Mouse (Mus musculus): ENCODE measurements around the gene Gm11939. TPM values are rescaled to one million over a fixed set of nuclear protein-coding genes. Genes with fewer than 3 reads are reported as not detected.

The Gm11939 gene
- polyA plus RNA-seq, 1 experiment from 2014 or later, result not detected

DNA sequence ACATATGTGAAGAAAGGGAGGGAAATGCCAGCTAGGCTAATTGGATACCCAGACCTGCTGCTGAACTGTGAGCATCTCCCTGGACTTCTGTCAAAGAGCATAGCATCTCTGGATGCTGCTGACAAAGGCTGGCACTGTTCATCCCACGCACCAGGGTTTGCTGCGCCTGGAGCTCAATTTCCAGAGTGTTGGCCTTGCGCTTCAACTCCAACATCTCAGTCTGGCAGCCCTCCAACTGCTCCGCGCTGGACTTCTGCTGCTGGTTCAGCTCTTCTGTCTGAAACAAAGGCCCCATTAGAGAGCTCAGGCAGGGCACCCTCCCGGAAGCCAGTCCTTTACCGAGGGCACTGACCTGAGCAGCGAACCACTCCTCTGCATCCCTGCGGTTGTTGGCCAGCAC lies 19.5 kb downstream of the Gm11939 start:
- no peak overlapping the region for H3K4me3 ChIP-seq (ENCODE audit: low read depth, low read length)
- H3K36me3 ChIP-seq (ENCODE audit: control insufficient read depth, insufficient read depth, low read length), result no peaks in the 10 kb centered on the region
- WGBS, result 77% methylated on average over 9 of the region's 9 CpGs
- ATAC-seq (ENCODE audit: low FRiP score), result no peak
- no peak overlapping the region for H3K27ac ChIP-seq (ENCODE audit: low read depth, low read length)
- H3K27me3 ChIP-seq (ENCODE audit: control insufficient read depth, insufficient read depth, low read length), result no peaks in the 10 kb centered on the region
- no peaks in the 10 kb centered on the region for H3K4me1 ChIP-seq (ENCODE audit: control insufficient read depth, insufficient read depth, low read length)
- no peak for DNase-seq (ENCODE audit: low spot score, missing footprints)
- H3K9me3 ChIP-seq (ENCODE audit: control insufficient read depth, low read length), result no peaks in the 10 kb centered on the region
- no peak overlapping the region for H3K9ac ChIP-seq (ENCODE audit: low read length)
- H3K4me2 ChIP-seq, result no peak overlapping the region

DNA sequence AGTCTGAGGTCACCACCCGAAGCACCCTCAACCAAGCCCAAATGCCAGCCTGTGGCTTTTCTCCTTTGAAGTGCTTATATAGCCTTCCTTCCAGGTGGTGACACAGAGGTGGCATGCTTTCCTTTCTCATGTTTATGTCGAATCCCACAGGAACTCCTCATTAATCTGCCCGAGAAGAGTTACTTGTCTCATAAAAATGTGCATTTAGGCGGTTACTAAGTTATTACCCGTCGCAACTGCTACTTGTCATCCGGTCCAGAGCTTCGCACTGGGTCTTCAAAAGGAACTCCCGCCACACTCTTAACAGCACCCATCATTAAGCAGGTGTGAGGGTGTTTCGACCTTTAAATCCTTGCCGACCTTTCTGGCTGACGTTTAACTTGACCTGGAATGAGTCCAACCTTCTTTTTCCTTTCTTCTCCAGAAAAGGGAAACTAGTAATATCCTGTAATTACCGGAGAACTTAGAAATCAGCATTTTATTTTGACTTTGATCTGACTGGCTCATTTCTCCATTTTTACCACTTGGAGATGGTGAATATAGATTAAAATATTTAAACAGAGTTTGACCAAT lies 37.9 kb downstream of the Gm11939 start, which contains the start of gene Krt39:
Gene Krt39, minus strand, starts transcription at position 51 of the 573 bp plus-strand sequence.
- Histone ChIP-seq H3K36me3 (ENCODE audit: control insufficient read depth, insufficient read depth, low read length) (no peaks in the 10 kb centered on the region), H3K27me3 (ENCODE audit: control insufficient read depth, insufficient read depth, low read length) (no peaks in the 10 kb centered on the region), H3K4me2 (no peak within 1 kb of the TSS), H3K9me3 (ENCODE audit: control insufficient read depth, low read length) (no peaks in the 10 kb centered on the region), H3K9ac (ENCODE audit: low read length) (no peak within 1 kb of the TSS), H3K27ac (ENCODE audit: low read depth, low read length) (no peak within 1 kb of the TSS), H3K4me1 (ENCODE audit: control insufficient read depth, insufficient read depth, low read length) (no peaks in the 10 kb centered on the region), H3K4me3 (ENCODE audit: low read depth, low read length) (no peak within 1 kb of the TSS)
- ATAC-seq (ENCODE audit: low FRiP score) (no peak), DNase-seq (ENCODE audit: low spot score, missing footprints) (no peak)
- 88% methylated on average over 13 of the region's 13 CpGs for WGBS

DNA sequence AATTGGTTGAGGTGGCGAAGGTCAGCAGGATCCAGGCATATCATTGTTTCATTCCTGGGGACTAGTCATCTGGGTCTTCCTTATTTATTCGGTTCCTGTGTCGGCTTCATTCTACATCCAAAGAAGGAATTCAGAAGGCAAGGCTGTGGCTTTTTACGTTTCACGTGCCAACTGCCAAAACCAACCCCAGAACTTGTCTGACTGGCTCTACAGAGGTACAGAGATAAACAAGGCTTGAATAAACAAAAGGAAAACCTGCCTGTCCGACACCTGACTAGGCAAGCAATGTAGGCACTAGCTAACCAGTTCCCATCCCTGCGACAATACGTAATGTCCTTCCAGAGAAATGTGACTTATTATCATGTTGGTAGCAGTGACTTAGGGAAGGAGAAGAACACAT lies 45.2 kb downstream of the Gm11939 start:
- no peak overlapping the region for H3K4me3 ChIP-seq (ENCODE audit: low read depth, low read length)
- no peaks in the 10 kb centered on the region for H3K36me3 ChIP-seq (ENCODE audit: control insufficient read depth, insufficient read depth, low read length)
- no peak overlapping the region for H3K4me2 ChIP-seq
- no peaks in the 10 kb centered on the region for H3K27me3 ChIP-seq (ENCODE audit: control insufficient read depth, insufficient read depth, low read length)
- H3K4me1 ChIP-seq (ENCODE audit: control insufficient read depth, insufficient read depth, low read length), result no peaks in the 10 kb centered on the region
- H3K9ac ChIP-seq (ENCODE audit: low read length), result no peak overlapping the region
- no peak overlapping the region for H3K27ac ChIP-seq (ENCODE audit: low read depth, low read length)
- H3K9me3 ChIP-seq (ENCODE audit: control insufficient read depth, low read length), result no peaks in the 10 kb centered on the region
- DNase-seq (ENCODE audit: low spot score, missing footprints) (no peak), ATAC-seq (ENCODE audit: low FRiP score) (no peak)
- 88% methylated on average over 8 of the region's 8 CpGs for WGBS

Other genes with a start within 250 kb of the Gm11939 start
- gene Krt25, start 236.5 kb downstream of the Gm11939 start, polyA plus RNA-seq (2014; fragmentation: Nextera tagmentation; extraction: Ambion mirVana), result not detected in 2 replicates
- gene Krt26, start 221.5 kb downstream of the Gm11939 start, polyA plus RNA-seq (2014; fragmentation: Nextera tagmentation; extraction: Ambion mirVana), result 0.68 and 0.94 TPM in 2 replicates
- not detected in 2 replicates for gene Krt27, start 208.4 kb downstream of the Gm11939 start, polyA plus RNA-seq (2014; fragmentation: Nextera tagmentation; extraction: Ambion mirVana)
- gene Krt28, start 184.6 kb downstream of the Gm11939 start, polyA plus RNA-seq (2014; fragmentation: Nextera tagmentation; extraction: Ambion mirVana), result 0.26 and 0.61 TPM in 2 replicates
- 31.6 and 38.3 TPM in 2 replicates for gene Krt10, start 170.1 kb downstream of the Gm11939 start, polyA plus RNA-seq (2014; fragmentation: Nextera tagmentation; extraction: Ambion mirVana)
- gene Krt12, start 137.2 kb downstream of the Gm11939 start, polyA plus RNA-seq (2014; fragmentation: Nextera tagmentation; extraction: Ambion mirVana), result not detected in 2 replicates
- 0.11 and 0.42 TPM in 2 replicates for gene Krt20, start 121.3 kb downstream of the Gm11939 start, polyA plus RNA-seq (2014; fragmentation: Nextera tagmentation; extraction: Ambion mirVana)
- 0.14 TPM in 1 of 2 replicates, not detected in the other for gene Krt23, start 66.3 kb downstream of the Gm11939 start, polyA plus RNA-seq (2014; fragmentation: Nextera tagmentation; extraction: Ambion mirVana)
- gene Krt39, start 38.1 kb downstream of the Gm11939 start, polyA plus RNA-seq (2014; fragmentation: Nextera tagmentation; extraction: Ambion mirVana), result not detected in 2 replicates
- gene Krt40, start 16.3 kb downstream of the Gm11939 start, polyA plus RNA-seq (2014; fragmentation: Nextera tagmentation; extraction: Ambion mirVana), result not detected in 2 replicates
- not detected in 2 replicates for gene Krtap3-3, start 8.6 kb downstream of the Gm11939 start, polyA plus RNA-seq (2014; fragmentation: Nextera tagmentation; extraction: Ambion mirVana)
- gene Krtap3-2, start 2.6 kb downstream of the Gm11939 start, polyA plus RNA-seq (2014; fragmentation: Nextera tagmentation; extraction: Ambion mirVana), result not detected in 2 replicates
- not detected in 2 replicates for gene Krtap3-1, start 7.2 kb upstream of the Gm11939 start, polyA plus RNA-seq (2014; fragmentation: Nextera tagmentation; extraction: Ambion mirVana)
- not detected in 2 replicates for gene Krtap1-5, start 21.6 kb upstream of the Gm11939 start, polyA plus RNA-seq (2014; fragmentation: Nextera tagmentation; extraction: Ambion mirVana)
- gene Krtap1-4, start 24.2 kb upstream of the Gm11939 start, polyA plus RNA-seq (2014; fragmentation: Nextera tagmentation; extraction: Ambion mirVana), result not detected in 2 replicates
- not detected in 2 replicates for gene Krtap1-3, start 31.9 kb upstream of the Gm11939 start, polyA plus RNA-seq (2014; fragmentation: Nextera tagmentation; extraction: Ambion mirVana)
- gene Krtap9-3, start 38.6 kb upstream of the Gm11939 start, polyA plus RNA-seq (2014; fragmentation: Nextera tagmentation; extraction: Ambion mirVana), result not detected in 2 replicates
- gene Gm11938, start 43.8 kb upstream of the Gm11939 start, polyA plus RNA-seq (2014; fragmentation: Nextera tagmentation; extraction: Ambion mirVana), result not detected in 2 replicates
- not detected in 2 replicates for gene Gm11937, start 50.7 kb upstream of the Gm11939 start, polyA plus RNA-seq (2014; fragmentation: Nextera tagmentation; extraction: Ambion mirVana)
- gene Krtap2-4, start 55.4 kb upstream of the Gm11939 start, polyA plus RNA-seq (2014; fragmentation: Nextera tagmentation; extraction: Ambion mirVana), result not detected in 2 replicates
- not detected in 2 replicates for gene Gm11562, start 61.0 kb upstream of the Gm11939 start, polyA plus RNA-seq (2014; fragmentation: Nextera tagmentation; extraction: Ambion mirVana)
- gene Krtap4-1, start 68.8 kb upstream of the Gm11939 start, polyA plus RNA-seq (2014; fragmentation: Nextera tagmentation; extraction: Ambion mirVana), result not detected in 2 replicates
- not detected in 2 replicates for gene Krtap4-2, start 75.6 kb upstream of the Gm11939 start, polyA plus RNA-seq (2014; fragmentation: Nextera tagmentation; extraction: Ambion mirVana)
- gene Krtap4-7, start 84.6 kb upstream of the Gm11939 start, polyA plus RNA-seq (2014; fragmentation: Nextera tagmentation; extraction: Ambion mirVana), result not detected in 2 replicates
- gene Gm11555, start 90.8 kb upstream of the Gm11939 start, polyA plus RNA-seq (2014; fragmentation: Nextera tagmentation; extraction: Ambion mirVana), result not detected in 2 replicates
- gene Gm11563, start 99.5 kb upstream of the Gm11939 start, polyA plus RNA-seq (2014; fragmentation: Nextera tagmentation; extraction: Ambion mirVana), result not detected in 2 replicates
- not detected in 2 replicates for gene Krtap4-6, start 106.5 kb upstream of the Gm11939 start, polyA plus RNA-seq (2014; fragmentation: Nextera tagmentation; extraction: Ambion mirVana)
- gene Gm14190, start 131.3 kb upstream of the Gm11939 start, polyA plus RNA-seq (2014; fragmentation: Nextera tagmentation; extraction: Ambion mirVana), result not detected in 2 replicates
- not detected in 2 replicates for gene Gm14180, start 174.8 kb upstream of the Gm11939 start, polyA plus RNA-seq (2014; fragmentation: Nextera tagmentation; extraction: Ambion mirVana)
- not detected in 2 replicates for gene Gm11595, start 213.4 kb upstream of the Gm11939 start, polyA plus RNA-seq (2014; fragmentation: Nextera tagmentation; extraction: Ambion mirVana)
- not detected in 2 replicates for gene Krtap4-8, start 221.2 kb upstream of the Gm11939 start, polyA plus RNA-seq (2014; fragmentation: Nextera tagmentation; extraction: Ambion mirVana)
- not detected in 2 replicates for gene Krtap4-9, start 225.7 kb upstream of the Gm11939 start, polyA plus RNA-seq (2014; fragmentation: Nextera tagmentation; extraction: Ambion mirVana)
- not detected in 2 replicates for gene Gm11596, start 234.0 kb upstream of the Gm11939 start, polyA plus RNA-seq (2014; fragmentation: Nextera tagmentation; extraction: Ambion mirVana)
- gene Gm11569, start 239.5 kb upstream of the Gm11939 start, polyA plus RNA-seq (2014; fragmentation: Nextera tagmentation; extraction: Ambion mirVana), result not detected in 2 replicates
- not detected in 2 replicates for gene Gm11554, start 245.0 kb upstream of the Gm11939 start, polyA plus RNA-seq (2014; fragmentation: Nextera tagmentation; extraction: Ambion mirVana)